Mouse (Mus musculus) midbrain, postnatal 0 days (tissue): Measurements from ENCODE around the gene Batf2. TPM values are rescaled to one million over a fixed set of nuclear protein-coding genes. Genes with fewer than 3 reads are reported as not detected.
A peak's percentile ranks its signal among the peaks of the same experiment; 100 is the strongest.

Experiments
- ATAC-seq: fragments of 200-750 bp; cut with Nextera tagmentation; 2 replicates; pipeline ENCODE4 v1.8.0; 2017; ENCODE audit warnings: moderate number of reproducible peaks, mild to moderate bottlenecking, moderate TSS enrichment, moderate library complexity; ENCODE audit not compliant: low FRiP score
- DNase-seq: peaks from one replicate; pipeline ENCODE4 v3.0.0-alpha.2; 2015; ENCODE audit warnings: low spot score
- H3K27ac ChIP-seq: fragments of 300-500 bp; sonication (generic); 2 replicates; pipeline ENCODE4 v1.5.1; 2014; ENCODE audit warnings: low read depth, mild to moderate bottlenecking, low read length, mixed read lengths
- H3K27me3 ChIP-seq: fragments of 300-500 bp; sonication (generic); 2 replicates; pipeline ENCODE4 v1.6.1; 2014; ENCODE audit warnings: low read length, control low read depth, mixed read lengths; ENCODE audit not compliant: insufficient read depth
- H3K36me3 ChIP-seq: fragments of 300-500 bp; sonication (generic); 2 replicates; pipeline ENCODE4 v1.6.1; 2014; ENCODE audit warnings: low read length, control low read depth, mixed read lengths; ENCODE audit not compliant: insufficient read depth
- H3K4me1 ChIP-seq: fragments of 300-500 bp; sonication (generic); 2 replicates; pipeline ENCODE4 v1.6.1; 2014; ENCODE audit warnings: mild to moderate bottlenecking, control low read depth, antibody characterized with exemption, low read length, mixed read lengths; ENCODE audit not compliant: insufficient read depth
- H3K4me2 ChIP-seq: fragments of 300-500 bp; sonication (generic); 2 replicates; pipeline ENCODE4 v1.6.1; 2014; ENCODE audit warnings: low read depth, mild to moderate bottlenecking, low read length, mixed read lengths; ENCODE audit not compliant: poor library complexity, severe bottlenecking
- H3K4me3 ChIP-seq: fragments of 300-500 bp; sonication (generic); 2 replicates; pipeline ENCODE4 v1.5.1; 2014; ENCODE audit warnings: low read depth, mild to moderate bottlenecking, low read length, moderate library complexity
- H3K9ac ChIP-seq: fragments of 300-500 bp; sonication (generic); replicated peaks from 2 replicates; pipeline ENCODE4 v1.6.1; 2014; ENCODE audit warnings: mild to moderate bottlenecking, low read length, moderate library complexity, mixed read lengths; ENCODE audit not compliant: poor library complexity, severe bottlenecking
- H3K9me3 ChIP-seq: fragments of 300-500 bp; sonication (generic); 2 replicates; pipeline ENCODE4 v1.6.1; 2016; ENCODE audit warnings: low read length, control low read depth
- CTCF ChIP-seq: IDR thresholded peaks from 2 replicates; pipeline ENCODE4 v1.5.1; 2016; ENCODE audit warnings: antibody characterized with exemption, mild to moderate bottlenecking
- WGBS: fragments of 180-500 bp; shearing (Covaris S2); extraction: QIAGEN DNeasy Blood & Tissue Kit; methylation state at CpG from one replicate; pipeline ENCODE4 v1.1.7; 2014; 5-methylcytosine and 5-hydroxymethylcytosine counted together
- polyA plus RNA-seq: library from polyadenylated mRNA; unstranded; fragments of >200 nt; fragmentation: Nextera tagmentation; extraction: Ambion mirVana; gene quantifications from 2 replicates; pipeline ENCODE4 v1.2.1, GENCODE M21; 2015
- total RNA-seq: library from RNA; depleted of rRNA; stranded (reverse); fragments of >200 nt; gene quantifications from 2 replicates; pipeline ENCODE4 v1.2.3, GENCODE M21; 2014

The Batf2 gene
- total and polyA plus RNA-seq, 2 experiments from 2014 or later = not detected

- no peak overlapping the region for H3K4me2 ChIP-seq
- 73% methylated on average over 10 of the region's 10 CpGs for WGBS
- DNase-seq (no peak), ATAC-seq (no peak)
- no peaks in the 10 kb centered on the region for H3K27me3 ChIP-seq
- no peaks in the 10 kb centered on the region for H3K4me1 ChIP-seq
- H3K36me3 ChIP-seq = no peaks in the 10 kb centered on the region
- no peak overlapping the region for H3K9ac ChIP-seq
- no peak overlapping the region for H3K27ac ChIP-seq
- no peaks in the 10 kb centered on the region for H3K9me3 ChIP-seq
- no peak overlapping the region for H3K4me3 ChIP-seq
- no peak for TF ChIP-seq CTCF
These were observed 23.2 kb downstream of the Batf2 start for GRCm38 (mm10) chr19:6163872-6164547.

DNA sequence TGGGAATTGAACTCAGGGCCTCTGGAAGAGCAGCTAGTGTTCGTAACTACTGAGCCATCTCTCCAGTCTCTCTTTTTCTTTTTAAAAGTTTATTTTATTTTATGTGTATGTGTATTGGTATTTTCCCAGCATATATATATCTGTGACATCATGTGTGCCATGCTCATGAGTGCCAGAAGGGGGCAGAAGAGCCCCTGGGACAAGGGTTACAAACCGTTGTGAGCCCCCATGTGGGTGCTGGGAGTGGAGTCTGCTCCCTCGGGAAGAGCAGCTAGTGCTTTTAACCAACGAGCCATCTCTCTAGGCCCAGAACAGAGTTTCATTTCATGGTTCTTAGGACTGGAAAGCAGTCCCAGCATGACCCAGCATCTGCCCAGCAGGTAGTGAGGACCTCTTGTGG, 26.0 kb downstream of the Batf2 start:
- Histone ChIP-seq H3K4me1 (no peaks in the 10 kb centered on the region), H3K9me3 (no peaks in the 10 kb centered on the region), H3K27ac (no peak overlapping the region), H3K27me3 (no peaks in the 10 kb centered on the region), H3K4me2 (no peak overlapping the region), H3K9ac (no peak overlapping the region), H3K36me3 (no peaks in the 10 kb centered on the region), H3K4me3 (no peak overlapping the region)
- ATAC-seq (no peak), DNase-seq (no peak)
- no peak for TF ChIP-seq CTCF
- 69% methylated on average over 4 of the region's 4 CpGs for WGBS

DNA sequence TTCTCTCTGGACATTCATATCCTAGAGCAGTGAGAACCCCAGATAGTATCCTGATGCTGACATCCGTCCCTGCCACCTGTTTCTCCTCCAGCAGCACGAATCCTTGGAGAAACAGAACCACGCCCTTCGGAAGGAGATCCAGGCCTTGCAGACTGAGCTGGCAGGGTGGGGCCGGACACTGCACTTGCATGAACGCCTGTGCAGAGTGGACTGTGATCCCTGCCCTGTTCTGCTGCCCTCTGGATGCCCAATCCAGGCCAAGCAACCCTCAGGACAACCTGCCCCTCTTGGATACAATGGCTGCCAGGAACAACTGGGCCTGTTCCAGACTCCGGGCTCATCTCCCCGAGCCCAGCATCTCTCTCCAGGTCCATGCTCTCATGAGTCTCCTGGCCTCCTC, 30.4 kb downstream of the Batf2 start:
- no peak overlapping the region for H3K27ac ChIP-seq
- no peaks in the 10 kb centered on the region for H3K4me1 ChIP-seq
- no peaks in the 10 kb centered on the region for H3K27me3 ChIP-seq
- ATAC-seq (no peak), DNase-seq (no peak)
- H3K4me3 ChIP-seq = no peak overlapping the region
- TF ChIP-seq CTCF = no peak
- no peaks in the 10 kb centered on the region for H3K9me3 ChIP-seq
- H3K9ac ChIP-seq = no peak overlapping the region
- no peak overlapping the region for H3K4me2 ChIP-seq
- no peaks in the 10 kb centered on the region for H3K36me3 ChIP-seq
- 86% methylated on average over 8 of the region's 8 CpGs for WGBS

DNA sequence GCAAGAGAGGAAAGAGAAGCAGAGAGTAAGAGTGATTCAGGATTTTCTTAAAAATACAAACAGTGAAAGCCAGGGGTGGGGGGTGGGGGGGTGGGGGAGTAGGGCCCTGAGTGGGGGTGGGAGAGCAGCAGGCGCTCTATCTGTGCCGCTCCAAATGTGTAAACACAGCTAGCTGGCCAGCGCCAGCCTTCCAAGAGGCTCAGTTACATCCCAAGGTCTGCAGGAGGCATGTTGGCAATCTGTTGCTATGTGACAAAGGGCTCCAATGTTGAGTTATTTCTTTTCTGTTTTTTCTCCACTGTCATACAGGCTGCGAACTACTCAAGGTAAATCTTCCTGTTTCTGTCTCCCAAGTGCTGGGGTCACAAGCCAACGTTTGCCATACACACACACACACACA, 34.0 kb downstream of the Batf2 start:
- H3K27me3 ChIP-seq = no peaks in the 10 kb centered on the region
- WGBS = 58% methylated on average over 5 of the region's 5 CpGs
- peak; percentile 9 for DNase-seq
- no peak overlapping the region for H3K9ac ChIP-seq
- no peak overlapping the region for H3K27ac ChIP-seq
- TF ChIP-seq CTCF = no peak
- H3K36me3 ChIP-seq = no peaks in the 10 kb centered on the region
- no peak overlapping the region for H3K4me3 ChIP-seq
- H3K4me2 ChIP-seq = no peak overlapping the region
- ATAC-seq = no peak
- H3K9me3 ChIP-seq = no peaks in the 10 kb centered on the region
- H3K4me1 ChIP-seq = no peaks in the 10 kb centered on the region

DNA sequence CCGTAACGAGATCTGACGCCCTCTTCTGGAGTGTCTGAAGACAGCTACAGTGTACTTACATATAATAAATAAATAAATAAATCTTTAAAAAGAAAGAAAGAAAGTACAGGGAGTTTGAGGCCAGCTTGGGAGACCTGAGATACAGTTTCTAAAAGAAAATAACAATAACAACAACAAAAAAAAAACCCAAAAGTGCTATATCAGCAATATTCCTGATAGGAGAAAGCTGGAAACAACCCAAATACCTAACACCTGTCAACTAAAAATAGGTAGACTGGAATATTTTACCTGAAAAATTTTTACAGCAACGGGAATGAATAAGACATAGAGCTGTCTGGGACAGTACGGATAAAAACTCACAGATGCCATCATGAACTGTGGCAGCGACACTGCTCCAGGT, 38.0 kb downstream of the Batf2 start:
- H3K36me3 ChIP-seq = no peaks in the 10 kb centered on the region
- no peak overlapping the region for H3K27ac ChIP-seq
- 95% methylated on average over 3 of the region's 6 CpGs for WGBS
- ATAC-seq (no peak), DNase-seq (no peak)
- TF ChIP-seq CTCF = no peak
- H3K27me3 ChIP-seq = no peaks in the 10 kb centered on the region
- no peaks in the 10 kb centered on the region for H3K4me1 ChIP-seq
- no peaks in the 10 kb centered on the region for H3K9me3 ChIP-seq
- H3K4me3 ChIP-seq = no peak overlapping the region
- H3K4me2 ChIP-seq = no peak overlapping the region
- H3K9ac ChIP-seq = no peak overlapping the region

GRCm38 (mm10) chr19:6181629-6182028, 40.8 kb downstream of the Batf2 start:
- Histone ChIP-seq H3K9ac (no peak overlapping the region), H3K4me2 (no peak overlapping the region), H3K4me3 (no peak overlapping the region), H3K36me3 (no peaks in the 10 kb centered on the region), H3K27me3 (no peaks in the 10 kb centered on the region), H3K9me3 (no peaks in the 10 kb centered on the region), H3K4me1 (no peaks in the 10 kb centered on the region), H3K27ac (no peak overlapping the region)
- 29% methylated on average over 5 of the region's 5 CpGs for WGBS
- no peak for TF ChIP-seq CTCF
- ATAC-seq (no peak), DNase-seq (no peak)
